In genomic region chr17:34998526-34999430, GRCm38 (mm10) we compare ENCODE assay signal across 11 mouse cellular contexts. TPM values are rescaled to one million over a fixed set of nuclear protein-coding genes. Genes with fewer than 3 reads are reported as not detected.
DNase-seq lines count a peak whose midpoint lies in the region; ATAC-seq and TF ChIP-seq lines count a peak whose summit lies in the region.
"Had no signal": no experiment of that assay in that cellular context is flagged by ENCODE, and none has a peak within 500 bp of the region (broad histone marks: within the 10 kb centered on the region; RNA-seq: fewer than 3 reads in every experiment).

No protein-coding gene starts in this region.

- no peak overlapping the region for H3ac ChIP-seq in C2C12 (ENCODE audit: control insufficient read depth, insufficient read length, low read depth)

- H3K9me3 ChIP-seq in hindbrain, embryonic 10.5 days, result no peaks in the 10 kb centered on the region
- H3K9me3 ChIP-seq in hindbrain, embryonic 14.5 days (ENCODE audit: control insufficient read depth, low read length), result no peaks in the 10 kb centered on the region
- no peaks in the 10 kb centered on the region for H3K9me3 ChIP-seq in embryonic facial prominence, embryonic 10.5 days
- no peaks in the 10 kb centered on the region for H3K9me3 ChIP-seq in limb, embryonic 13.5 days

- no peak overlapping the region for H3K9ac ChIP-seq in hindbrain, embryonic 14.5 days
- H3K9ac ChIP-seq in limb, embryonic 13.5 days, result no peak overlapping the region; the same call in 1 of the 2 replicates

- DNase-seq in hindbrain, embryonic 10.5 days (ENCODE audit: low spot score), result no peak
- DNase-seq in hindbrain, embryonic 14.5 days (ENCODE audit: low spot score), result no peak
- DNase-seq in embryonic facial prominence, embryonic 10.5 days (ENCODE audit: low spot score), result no peak
- no peak for DNase-seq in layer of hippocampus, postnatal 25 days (ENCODE audit: extremely low spot score in 1 of 2, low spot score in 1 of 2)
- DNase-seq in urinary bladder, adult 18-20 months (ENCODE audit: low spot score in 2 of 2), result no peak
- no peak for DNase-seq in adrenal gland, postnatal 14 days
- DNase-seq: cerebellum, adult 8-10 months; gastrocnemius, postnatal 36 days; left cerebral cortex, postnatal 4 days had no signal

- H3K36me3 ChIP-seq in hindbrain, embryonic 10.5 days, result peaks cover 53% of the 10 kb centered on the region
- H3K36me3 ChIP-seq in hindbrain, embryonic 14.5 days (replicated peaks; ENCODE audit: control insufficient read depth, insufficient read depth), result no peaks in the 10 kb centered on the region
- peaks cover 24% of the 10 kb centered on the region for H3K36me3 ChIP-seq in C2C12 (ENCODE audit: control insufficient read depth, insufficient read depth)
- peaks cover 55% of the 10 kb centered on the region for H3K36me3 ChIP-seq in embryonic facial prominence, embryonic 10.5 days (replicated peaks)
- H3K36me3 ChIP-seq in limb, embryonic 13.5 days, result peaks cover 37% of the 10 kb centered on the region

- ATAC-seq in hindbrain, embryonic 14.5 days (ENCODE audit: low FRiP score), result no peak
- no peak for ATAC-seq in limb, embryonic 13.5 days (ENCODE audit: low FRiP score, low read depth)

- H3K27me3 ChIP-seq in hindbrain, embryonic 10.5 days (ENCODE audit: insufficient read depth, poor library complexity, severe bottlenecking), result no peaks in the 10 kb centered on the region
- no peaks in the 10 kb centered on the region for H3K27me3 ChIP-seq in hindbrain, embryonic 14.5 days (ENCODE audit: control insufficient read depth, insufficient read depth, low read length)
- H3K27me3 ChIP-seq in C2C12 (ENCODE audit: control insufficient read depth, insufficient read depth, insufficient read length), result no peaks in the 10 kb centered on the region
- no peaks in the 10 kb centered on the region for H3K27me3 ChIP-seq in embryonic facial prominence, embryonic 10.5 days (replicated peaks; ENCODE audit: low read depth, poor library complexity, severe bottlenecking)
- H3K27me3 ChIP-seq in limb, embryonic 13.5 days, result no peaks in the 10 kb centered on the region

- no peak for TF ChIP-seq CTCF in C2C12 (IDR thresholded peaks at IDR 0.05; ENCODE audit: control insufficient read depth, insufficient read depth, insufficient read length)

- peaks cover 62% of the 10 kb centered on the region for H3K4me1 ChIP-seq in hindbrain, embryonic 10.5 days (replicated peaks)
- H3K4me1 ChIP-seq in hindbrain, embryonic 14.5 days (replicated peaks; ENCODE audit: control insufficient read depth, insufficient read depth, low read length), result peaks cover 17% of the 10 kb centered on the region
- H3K4me1 ChIP-seq in embryonic facial prominence, embryonic 10.5 days, result peaks cover 49% of the 10 kb centered on the region
- peaks cover 41% of the 10 kb centered on the region for H3K4me1 ChIP-seq in limb, embryonic 13.5 days

- peaks cover 65% of the 10 kb centered on the region for H3K79me2 ChIP-seq in C2C12 (ENCODE audit: control insufficient read depth, insufficient read depth)

- peak overlapping the region; percentile 90; the same call in 1 of the 2 replicates for H3K27ac ChIP-seq in hindbrain, embryonic 10.5 days
- no peak overlapping the region for H3K27ac ChIP-seq in hindbrain, embryonic 14.5 days
- H3K27ac ChIP-seq in embryonic facial prominence, embryonic 10.5 days (replicated peaks), result peak overlapping the region; percentile 92; the same call in 1 of the 2 replicates
- H3K27ac ChIP-seq in limb, embryonic 13.5 days, result no peak overlapping the region

- H3K4me3 ChIP-seq in hindbrain, embryonic 10.5 days, result peak overlapping the region; percentile 89
- no peak overlapping the region for H3K4me3 ChIP-seq in hindbrain, embryonic 14.5 days (replicated peaks; ENCODE audit: low read length)
- peak overlapping the region; percentile 52 for H3K4me3 ChIP-seq in C2C12 (ENCODE audit: insufficient read depth, poor library complexity, severe bottlenecking)
- peak overlapping the region; percentile 97 for H3K4me3 ChIP-seq in embryonic facial prominence, embryonic 10.5 days
- H3K4me3 ChIP-seq in limb, embryonic 13.5 days, result peak overlapping the region; percentile 95; the same call in 1 of the 2 replicates

- no peak overlapping the region for H3K4me2 ChIP-seq in hindbrain, embryonic 14.5 days (replicated peaks)
- H3K4me2 ChIP-seq in limb, embryonic 13.5 days (replicated peaks), result peak overlapping the region; percentile 99

- H3K79me3 ChIP-seq in C2C12 (ENCODE audit: low read depth), result peaks cover 49% of the 10 kb centered on the region

- 96% methylated on average over 15 of the region's 15 CpGs for WGBS in hindbrain, embryonic 10.5 days
- 94% methylated on average over 15 of the region's 15 CpGs for WGBS in hindbrain, embryonic 14.5 days
- WGBS in embryonic facial prominence, embryonic 10.5 days, result 94% methylated on average over 15 of the region's 15 CpGs
- WGBS in limb, embryonic 13.5 days, result 93% methylated on average over 15 of the region's 15 CpGs

TF ChIP-seq in C2C12, 6 proteins besides CTCF, POLR2A, EP300 and RAD21:
- TF ChIP-seq FOSL1 (IDR thresholded peaks at IDR 0.05; ENCODE audit: insufficient read depth, low read length, poor library complexity, severe bottlenecking), result no peak
- TF ChIP-seq MYOG (IDR thresholded peaks at IDR 0.05; ENCODE audit: control insufficient read depth, extremely low read depth, insufficient read length), result no peak
- TF ChIP-seq MYOD1 (IDR thresholded peaks at IDR 0.05; ENCODE audit: control insufficient read depth, insufficient read length, low read depth), result no peak
- no peak for TF ChIP-seq MAX (IDR thresholded peaks at IDR 0.05)
- TF ChIP-seq CEBPB (IDR thresholded peaks at IDR 0.05; ENCODE audit: low read depth), result no peak
- TF ChIP-seq USF1 (IDR thresholded peaks at IDR 0.05; ENCODE audit: low read depth), result no peak
TF ChIP-seq in C2C12: peak in this region for 0.

RNA-seq across cellular contexts. Expression of gene Vars, which starts 2.0 kb away (rescaled TPM):
- 176 and 199 TPM in 2 replicates for polyA plus RNA-seq in hindbrain, embryonic 10.5 days (2016; fragmentation: Nextera tagmentation; extraction: Ambion mirVana)
- 51.0 and 51.6 TPM in 2 replicates for polyA plus RNA-seq in hindbrain, embryonic 14.5 days (2014; fragmentation: Nextera tagmentation; extraction: Ambion mirVana)
- 214 TPM for polyA plus RNA-seq in C2C12 (2012; fragmentation: generic; extraction: Trizol)
- polyA plus RNA-seq in embryonic facial prominence, embryonic 10.5 days (2016; fragmentation: Nextera tagmentation; extraction: Ambion mirVana), result 197 and 223 TPM in 2 replicates
- polyA plus RNA-seq in limb, embryonic 13.5 days (2015; fragmentation: Nextera tagmentation; extraction: Ambion mirVana), result 102 and 110 TPM in 2 replicates
- total RNA-seq in layer of hippocampus, postnatal 25 days (2021), result 10 to 100 TPM; 43.7 to 55.6 TPM
- total RNA-seq in adrenal gland, postnatal 14 days (2021), result 55.3 and 71.7 TPM in 2 replicates

RNA-seq across cellular contexts. Expression of gene Lsm2, which starts 17.1 kb away (rescaled TPM):
- 278 and 314 TPM in 2 replicates for polyA plus RNA-seq in hindbrain, embryonic 10.5 days (2016; fragmentation: Nextera tagmentation; extraction: Ambion mirVana)
- polyA plus RNA-seq in hindbrain, embryonic 14.5 days (2014; fragmentation: Nextera tagmentation; extraction: Ambion mirVana), result 92.9 and 97.8 TPM in 2 replicates
- 133 TPM for polyA plus RNA-seq in C2C12 (2012; fragmentation: generic; extraction: Trizol)
- 339 and 361 TPM in 2 replicates for polyA plus RNA-seq in embryonic facial prominence, embryonic 10.5 days (2016; fragmentation: Nextera tagmentation; extraction: Ambion mirVana)
- 196 and 200 TPM in 2 replicates for polyA plus RNA-seq in limb, embryonic 13.5 days (2015; fragmentation: Nextera tagmentation; extraction: Ambion mirVana)
- total RNA-seq in layer of hippocampus, postnatal 25 days (2021), result 10 to 100 TPM; 18.1 to 19.3 TPM
- 39.4 and 44.2 TPM in 2 replicates for total RNA-seq in adrenal gland, postnatal 14 days (2021)

RNA-seq across cellular contexts. Expression of gene Vwa7, which starts 17.6 kb away (rescaled TPM):
- 0.10 and 0.24 TPM in 2 replicates for polyA plus RNA-seq in hindbrain, embryonic 10.5 days (2016; fragmentation: Nextera tagmentation; extraction: Ambion mirVana)
- polyA plus RNA-seq in hindbrain, embryonic 14.5 days (2014; fragmentation: Nextera tagmentation; extraction: Ambion mirVana), result 0.13 and 0.16 TPM in 2 replicates
- 0.07 TPM for polyA plus RNA-seq in C2C12 (2012; fragmentation: generic; extraction: Trizol)
- 0.18 and 0.21 TPM in 2 replicates for polyA plus RNA-seq in embryonic facial prominence, embryonic 10.5 days (2016; fragmentation: Nextera tagmentation; extraction: Ambion mirVana)
- 0.17 TPM in 2 replicates for polyA plus RNA-seq in limb, embryonic 13.5 days (2015; fragmentation: Nextera tagmentation; extraction: Ambion mirVana)
- total RNA-seq in layer of hippocampus, postnatal 25 days (2021), result under 1 TPM; 0.07 to 0.23 TPM
- total RNA-seq in adrenal gland, postnatal 14 days (2021), result 0.85 and 1.2 TPM in 2 replicates

RNA-seq across cellular contexts. Expression of gene Hspa1l, which starts 26.3 kb away (rescaled TPM):
- polyA plus RNA-seq in hindbrain, embryonic 10.5 days (2016; fragmentation: Nextera tagmentation; extraction: Ambion mirVana), result 0.76 and 0.78 TPM in 2 replicates
- 1.9 TPM in 2 replicates for polyA plus RNA-seq in hindbrain, embryonic 14.5 days (2014; fragmentation: Nextera tagmentation; extraction: Ambion mirVana)
- 0.99 TPM for polyA plus RNA-seq in C2C12 (2012; fragmentation: generic; extraction: Trizol)
- 1.1 TPM in 2 replicates for polyA plus RNA-seq in embryonic facial prominence, embryonic 10.5 days (2016; fragmentation: Nextera tagmentation; extraction: Ambion mirVana)
- 0.49 and 0.81 TPM in 2 replicates for polyA plus RNA-seq in limb, embryonic 13.5 days (2015; fragmentation: Nextera tagmentation; extraction: Ambion mirVana)
- total RNA-seq in layer of hippocampus, postnatal 25 days (2021), result under 1 TPM; 0.22 to 0.31 TPM
- 0.34 and 0.37 TPM in 2 replicates for total RNA-seq in adrenal gland, postnatal 14 days (2021)

RNA-seq across cellular contexts. Expression of gene Hspa1a, which starts 26.8 kb away (rescaled TPM):
- 0.90 and 1.7 TPM in 2 replicates for polyA plus RNA-seq in hindbrain, embryonic 10.5 days (2016; fragmentation: Nextera tagmentation; extraction: Ambion mirVana)
- 7.5 and 11.6 TPM in 2 replicates for polyA plus RNA-seq in hindbrain, embryonic 14.5 days (2014; fragmentation: Nextera tagmentation; extraction: Ambion mirVana)
- 1.8 TPM for polyA plus RNA-seq in C2C12 (2012; fragmentation: generic; extraction: Trizol)
- 1.3 and 1.9 TPM in 2 replicates for polyA plus RNA-seq in embryonic facial prominence, embryonic 10.5 days (2016; fragmentation: Nextera tagmentation; extraction: Ambion mirVana)
- 3.7 and 4.4 TPM in 2 replicates for polyA plus RNA-seq in limb, embryonic 13.5 days (2015; fragmentation: Nextera tagmentation; extraction: Ambion mirVana)
- total RNA-seq in layer of hippocampus, postnatal 25 days (2021), result 10 to 100 TPM; 14.9 to 17.9 TPM
- 12.7 and 38.7 TPM in 2 replicates for total RNA-seq in adrenal gland, postnatal 14 days (2021)

Comparison
In these comparisons a context has a peak if more than half of its experiments do, and no peak if none do; other contexts are left out.
1. H3K27ac ChIP-seq: peak in hindbrain, embryonic 10.5 days (single experiment) and embryonic facial prominence, embryonic 10.5 days (single experiment); none in hindbrain, embryonic 14.5 days (single experiment) and limb, embryonic 13.5 days (single experiment).